Mouse (Mus musculus): ENCODE measurements at regions not wholly inside any gene's neighbourhood (a gene's known extent, or its start where the extent isn't known, plus 50 kb on each side); places are given as distances from the start of the nearest gene placed in this dataset.

DNA sequence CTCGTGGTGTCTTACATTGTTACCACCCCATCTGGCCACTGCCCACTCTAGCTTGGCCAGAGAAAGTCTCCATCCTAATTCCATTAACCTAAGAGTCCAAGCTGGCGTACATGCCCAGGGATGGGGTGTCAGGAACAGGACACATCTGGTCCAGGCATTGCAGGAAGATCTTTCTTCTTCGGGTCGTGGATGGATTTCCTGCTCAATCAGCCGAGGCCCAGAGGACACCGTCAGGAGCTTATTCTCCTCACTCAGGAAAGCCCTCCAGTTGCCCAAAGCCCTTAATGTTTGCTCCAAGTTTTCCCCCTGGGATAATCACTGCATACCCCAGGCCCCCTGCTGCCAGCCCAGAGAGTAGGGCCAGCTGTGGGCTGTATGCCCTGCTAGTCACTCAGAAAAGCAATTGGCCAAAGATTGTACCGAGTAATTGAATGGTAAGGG lies 172.2 kb upstream of the Zfp703 start:
- DNase-seq (ENCODE audit: low spot score in 2 of 2), result no peak

DNA sequence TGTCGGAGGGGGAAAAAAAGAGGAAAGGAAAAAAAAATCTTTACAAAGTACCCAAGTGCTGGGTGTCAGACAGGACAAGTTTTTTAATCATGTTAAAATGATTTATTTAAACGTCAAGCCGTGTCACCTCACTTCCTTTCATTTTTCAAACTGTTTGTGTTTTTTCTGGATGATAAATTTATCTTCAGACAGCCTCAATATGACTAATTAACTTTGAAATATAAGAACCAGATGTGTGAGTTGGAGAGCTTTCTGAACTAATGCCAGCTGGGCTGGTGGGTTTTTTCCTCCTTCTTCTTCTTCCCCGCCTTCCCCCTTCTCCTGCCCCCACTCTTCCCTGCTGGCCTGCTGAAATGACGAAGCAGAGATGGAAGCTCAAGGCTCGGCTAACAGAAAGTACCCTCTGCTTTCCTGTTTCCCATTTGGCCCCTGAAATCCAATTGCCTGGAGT lies 171.7 kb upstream of the Zfp703 start:
- DNase-seq (ENCODE audit: low spot score in 2 of 2), result no peak

GRCm38 (mm10) chr8:26808111-26808651 lies 168.9 kb upstream of the Zfp703 start:
- no peak for DNase-seq (ENCODE audit: low spot score in 2 of 2)

DNA sequence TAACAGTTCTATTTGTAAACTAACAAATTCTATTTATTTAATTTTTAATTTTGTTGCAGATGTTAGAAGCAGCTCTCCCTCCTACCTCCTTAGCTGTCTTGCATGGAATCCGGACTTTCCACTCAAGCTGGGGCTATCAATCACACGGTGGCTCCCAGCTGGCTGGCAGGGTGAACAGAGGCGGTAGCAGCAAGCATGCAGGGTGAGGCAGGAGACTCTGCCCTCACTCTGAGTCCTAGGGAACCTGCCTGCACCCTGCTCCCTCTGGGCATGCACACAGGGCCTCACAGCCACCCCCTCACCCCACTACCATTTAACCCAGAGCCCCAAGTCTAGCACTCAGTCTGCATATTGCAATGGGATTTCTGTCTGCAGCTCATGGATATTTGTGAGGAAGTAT lies 168.4 kb upstream of the Zfp703 start:
- DNase-seq (ENCODE audit: low spot score in 2 of 2), result no peak

DNA sequence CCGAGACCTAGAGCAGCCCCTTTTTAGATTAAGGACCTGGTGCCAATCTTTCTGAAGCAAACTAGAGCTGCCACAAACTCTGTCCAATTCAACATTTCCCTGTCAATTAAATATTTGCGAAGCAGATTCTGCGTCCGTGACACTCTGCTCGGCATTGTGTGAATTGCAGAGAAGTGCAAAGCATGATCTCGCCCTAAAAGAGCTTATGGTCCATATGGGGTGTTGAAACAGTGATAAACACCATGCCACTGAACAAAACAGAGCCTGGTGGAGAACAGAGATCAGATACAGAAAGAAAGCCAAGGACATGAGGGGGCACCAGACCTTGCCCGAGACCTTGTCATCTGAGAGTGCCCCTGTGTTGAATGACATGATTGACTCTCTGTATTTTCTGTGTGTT lies 167.2 kb upstream of the Zfp703 start:
- no peak for DNase-seq (ENCODE audit: low spot score in 2 of 2)

DNA sequence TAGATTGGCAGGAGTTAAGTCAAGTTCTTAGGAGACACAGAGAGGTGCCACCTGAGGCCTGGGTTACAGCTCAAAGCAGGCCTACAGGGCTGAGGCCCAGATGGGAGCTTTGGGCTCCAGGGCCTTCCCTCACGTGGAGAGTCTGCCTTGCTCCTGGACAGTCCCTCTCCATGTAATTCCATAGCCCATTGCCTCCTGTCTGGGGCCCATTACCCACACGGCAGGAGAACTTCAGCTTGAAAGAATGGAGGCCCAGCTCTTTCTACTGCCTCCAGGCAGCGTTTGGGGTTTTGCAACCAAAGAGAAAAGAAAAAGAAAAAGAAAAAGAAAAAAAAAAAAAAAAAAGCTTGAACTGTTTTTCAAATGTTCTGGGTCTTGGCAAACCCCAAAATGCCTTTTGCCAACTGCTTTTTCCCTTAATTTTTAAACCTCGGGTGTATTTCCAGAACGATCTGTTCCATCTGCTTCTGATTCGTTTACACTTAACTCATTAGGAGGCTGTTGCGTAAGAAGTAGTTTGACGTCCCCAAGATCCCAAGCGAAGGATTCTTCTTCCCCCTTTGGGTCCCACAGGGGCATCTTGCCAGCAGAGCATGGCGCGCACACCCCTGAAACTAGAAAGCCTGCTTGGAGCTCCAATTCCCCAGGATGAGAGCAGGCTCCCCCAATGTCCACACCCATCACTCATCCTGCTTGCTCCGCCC lies 165.4 kb upstream of the Zfp703 start:
- no peak for DNase-seq (ENCODE audit: low spot score in 2 of 2)

DNA sequence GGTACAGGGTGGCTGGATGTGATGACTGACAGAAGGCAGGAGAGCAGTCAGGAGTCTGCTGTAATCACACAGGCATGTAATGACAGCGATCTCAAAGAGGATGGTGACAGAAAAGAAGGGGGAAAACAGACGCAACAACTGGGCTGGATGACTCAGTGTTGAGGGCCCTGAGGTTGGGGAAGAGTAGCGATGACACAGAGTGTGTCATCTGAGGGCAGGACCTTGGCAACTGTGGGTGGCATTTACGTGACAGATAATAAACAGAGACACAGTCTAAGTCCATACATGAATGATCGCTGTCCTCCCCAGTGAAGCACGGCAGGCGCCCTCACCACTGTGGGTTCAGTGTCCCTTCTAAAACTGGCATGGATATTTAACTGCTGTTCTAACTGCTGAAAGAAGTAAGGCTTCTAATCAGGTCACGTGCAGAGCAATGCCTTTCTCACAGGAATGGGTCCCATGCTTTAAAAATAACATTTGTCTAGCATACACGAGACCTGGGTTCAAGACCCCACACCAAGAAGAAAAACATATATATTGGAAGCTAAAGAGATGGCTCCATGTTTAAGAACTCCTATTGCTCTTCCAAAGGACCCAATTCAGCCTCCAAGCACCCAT lies 163.8 kb upstream of the Zfp703 start:
- DNase-seq (ENCODE audit: low spot score in 2 of 2), result no peak

DNA sequence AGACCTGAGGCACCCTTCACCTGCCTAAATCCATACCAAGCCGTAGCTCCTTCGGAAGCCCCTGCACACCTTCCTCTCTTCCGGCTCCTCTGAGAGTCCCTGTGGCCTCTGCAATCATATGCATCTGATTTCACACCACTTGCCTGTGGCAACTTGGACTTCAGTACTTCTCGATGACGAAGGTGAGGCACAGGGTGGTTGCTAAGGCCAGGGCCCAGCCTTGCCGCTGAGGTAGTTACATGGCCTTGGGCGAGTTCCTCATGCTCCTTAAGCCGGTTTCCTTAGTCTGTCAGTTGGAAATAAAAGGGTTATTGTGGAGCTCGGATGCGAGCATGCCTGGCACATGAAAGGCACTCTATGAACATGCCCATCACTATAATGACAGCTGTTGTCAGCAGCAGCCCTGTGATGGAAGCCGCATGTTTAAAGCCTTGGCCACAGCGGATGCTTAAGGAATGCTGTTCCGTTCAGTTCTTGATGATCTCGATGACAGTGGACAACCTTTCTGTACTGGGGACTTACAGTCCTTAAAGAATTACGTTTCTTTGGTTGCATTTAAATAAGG lies 162.0 kb upstream of the Zfp703 start:
- DNase-seq (ENCODE audit: low spot score in 2 of 2), result no peak

- peak in 1 of 2 experiments; percentile 79 for DNase-seq (ENCODE audit: low spot score in 2 of 2)
Observed at GRCm38 (mm10) chr8:26816977-26817376, 160.1 kb upstream of the Zfp703 start.

DNA sequence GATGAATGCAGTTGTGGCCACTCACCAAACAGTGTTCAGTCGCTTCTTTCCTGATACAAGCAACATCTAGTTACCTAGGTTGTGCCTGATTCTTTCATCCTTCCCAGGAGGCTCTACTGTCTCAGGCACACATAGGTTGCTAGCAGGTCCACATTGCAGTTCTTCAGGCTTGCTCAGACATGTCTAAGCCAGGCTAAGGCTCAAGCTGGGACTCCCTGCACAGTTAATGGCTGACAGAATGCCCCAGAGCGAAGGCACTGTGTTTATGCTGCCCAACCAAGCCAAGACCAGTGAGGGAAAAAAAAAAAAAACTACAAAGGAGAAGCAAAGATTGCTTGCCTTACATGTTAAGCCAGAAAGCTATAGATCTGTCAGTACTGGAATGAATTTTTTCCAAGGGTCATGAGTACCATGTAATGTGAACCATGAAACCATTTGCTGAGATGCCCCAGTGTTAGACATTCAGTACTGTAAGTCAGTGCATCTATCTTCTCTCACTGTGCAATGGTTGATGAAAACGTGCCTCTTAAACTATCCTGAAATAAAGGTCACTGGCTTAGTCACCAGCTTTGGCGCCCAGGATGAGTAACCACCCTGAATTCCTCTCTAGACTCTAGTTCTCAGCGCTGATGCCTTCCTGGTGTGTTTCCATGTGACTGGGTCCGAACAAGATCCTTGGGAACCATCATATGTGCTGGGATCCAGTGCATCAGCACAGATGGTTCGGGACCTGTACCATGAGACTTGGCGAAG lies 152.8 kb upstream of the Zfp703 start:
- no peak for DNase-seq (ENCODE audit: low spot score in 2 of 2)

DNA sequence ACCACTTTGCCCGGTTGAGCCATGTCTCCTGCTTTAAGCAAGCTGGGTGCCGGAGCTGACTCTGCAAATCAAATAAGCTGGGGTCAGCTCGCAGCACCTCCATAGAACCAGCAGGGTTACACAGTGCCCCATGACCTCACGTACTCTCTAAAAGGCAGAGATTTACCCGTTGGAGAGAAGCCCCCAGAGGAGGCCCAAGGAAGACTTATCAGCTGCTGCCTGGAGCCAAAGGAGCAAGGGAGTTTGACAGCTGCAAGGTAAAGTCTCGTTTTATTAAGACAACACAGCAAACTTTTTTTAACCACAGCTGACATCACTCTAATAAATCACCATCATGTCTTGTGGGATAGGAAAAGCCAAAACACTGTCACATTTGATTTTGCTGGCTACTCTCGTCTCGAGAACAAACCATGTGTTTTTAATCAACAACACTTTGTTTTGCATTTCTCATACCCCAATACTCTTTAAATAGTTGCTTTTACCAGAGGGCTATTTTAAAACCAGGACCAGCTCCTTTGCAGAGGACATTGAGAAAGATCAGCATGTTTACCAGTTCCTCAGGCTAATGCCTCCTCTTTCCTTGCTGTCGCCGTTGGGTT lies 148.7 kb upstream of the Zfp703 start:
- no peak for DNase-seq (ENCODE audit: low spot score in 2 of 2)

GRCm38 (mm10) chr8:26829313-26829712 lies 147.8 kb upstream of the Zfp703 start:
- no peak for DNase-seq (ENCODE audit: low spot score in 2 of 2)

DNA sequence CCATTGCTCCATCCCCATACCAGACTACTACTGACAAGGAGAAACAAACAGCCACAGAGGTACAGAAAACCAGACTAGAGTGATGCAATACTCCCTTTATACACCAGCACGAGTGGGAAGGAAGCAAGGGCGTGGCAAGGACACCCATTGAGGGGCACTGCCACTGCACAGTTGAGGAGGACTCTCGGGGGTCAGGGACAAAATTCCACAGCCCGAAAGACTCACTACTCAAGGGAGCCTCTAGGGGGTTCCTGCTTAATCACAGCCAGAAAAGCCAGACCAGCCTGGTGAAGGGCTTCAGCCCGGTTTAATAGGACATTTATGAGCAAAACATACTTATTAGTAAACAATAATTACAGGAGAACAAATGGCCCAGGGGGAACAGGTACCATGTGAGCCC lies 146.0 kb upstream of the Zfp703 start:
- no peak for DNase-seq (ENCODE audit: low spot score in 2 of 2)

DNA sequence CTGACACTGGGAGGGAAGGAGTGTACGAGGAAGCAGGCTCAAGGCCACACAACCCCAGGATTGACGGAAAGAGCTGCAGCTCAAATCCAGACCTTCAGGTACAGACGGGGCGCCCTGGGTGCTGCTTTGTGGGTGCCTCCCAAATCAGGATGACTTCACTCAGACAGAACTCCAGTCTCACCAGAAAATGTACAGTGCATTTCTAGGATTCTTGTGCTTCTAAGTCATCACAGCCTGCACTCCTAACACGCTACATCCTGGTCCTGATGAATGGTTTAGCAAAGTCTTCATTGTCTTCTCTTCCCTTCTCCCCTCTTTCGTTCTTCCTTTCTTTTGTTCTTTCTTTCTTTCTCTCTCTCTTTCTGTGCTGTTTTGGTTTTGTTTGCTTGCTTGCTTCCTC lies 145.3 kb upstream of the Zfp703 start:
- no peak for DNase-seq (ENCODE audit: low spot score in 2 of 2)

GRCm38 (mm10) chr8:26832546-26832945 lies 144.6 kb upstream of the Zfp703 start:
- no peak for DNase-seq (ENCODE audit: low spot score in 2 of 2)

DNA sequence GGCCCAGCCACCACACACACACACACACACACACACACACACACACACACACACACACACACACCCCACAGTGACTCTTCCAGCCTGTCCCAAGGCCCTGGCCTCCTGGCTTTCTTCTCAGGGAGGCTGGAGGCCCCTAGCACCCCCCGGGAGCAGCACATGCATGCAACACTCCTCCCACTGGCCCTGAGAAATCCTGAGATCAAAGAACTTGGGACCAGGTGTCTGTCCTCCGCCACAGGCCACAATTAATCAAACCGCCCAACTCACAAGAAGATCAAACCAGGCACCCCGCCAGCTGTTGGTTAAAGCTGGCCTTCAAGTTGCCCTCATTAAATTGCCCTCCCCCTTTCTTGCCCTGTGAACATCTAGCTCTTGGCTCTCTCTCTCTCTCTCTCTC lies 143.8 kb upstream of the Zfp703 start:
- no peak for DNase-seq (ENCODE audit: low spot score in 2 of 2)

DNA sequence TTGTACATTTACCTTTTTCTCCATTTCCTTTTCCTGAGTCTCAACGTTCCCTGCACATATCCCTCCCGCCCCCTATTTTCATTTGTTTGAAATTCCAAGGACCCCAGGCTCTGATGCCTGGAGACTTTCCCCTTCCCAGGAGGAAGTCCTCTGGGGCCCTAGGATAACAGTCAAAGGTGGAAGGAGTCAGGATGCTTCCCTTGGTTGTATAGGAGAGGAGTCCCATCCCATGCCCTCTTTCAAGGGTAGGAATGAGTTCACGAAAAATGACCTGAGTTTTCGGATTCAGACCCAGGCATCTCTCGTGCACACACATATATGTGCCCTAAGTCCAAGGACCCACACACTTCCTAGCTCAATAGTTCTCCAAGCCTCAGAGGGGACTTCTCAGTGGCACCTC lies 143.3 kb upstream of the Zfp703 start:
- no peak for DNase-seq (ENCODE audit: low spot score in 2 of 2)

DNA sequence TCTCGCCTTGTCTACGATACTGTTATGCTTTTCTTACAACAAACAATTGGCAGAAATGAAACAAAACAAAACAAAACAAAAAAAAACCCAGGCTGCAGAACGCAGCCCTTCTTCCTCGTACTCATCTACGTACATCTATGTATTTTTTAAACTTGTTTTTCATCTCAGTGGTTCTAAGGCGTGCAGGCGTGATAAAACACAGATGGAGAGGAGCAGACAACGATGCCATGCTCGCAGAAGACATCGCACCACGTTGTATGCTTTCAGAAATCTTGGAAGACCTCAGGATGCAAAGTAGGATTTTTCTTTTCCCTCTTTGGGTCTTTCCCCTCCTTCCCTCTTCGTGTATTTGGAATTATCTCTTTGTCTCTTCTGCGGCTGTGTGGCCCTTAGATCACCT lies 142.5 kb upstream of the Zfp703 start:
- no peak for DNase-seq (ENCODE audit: low spot score in 2 of 2)

DNA sequence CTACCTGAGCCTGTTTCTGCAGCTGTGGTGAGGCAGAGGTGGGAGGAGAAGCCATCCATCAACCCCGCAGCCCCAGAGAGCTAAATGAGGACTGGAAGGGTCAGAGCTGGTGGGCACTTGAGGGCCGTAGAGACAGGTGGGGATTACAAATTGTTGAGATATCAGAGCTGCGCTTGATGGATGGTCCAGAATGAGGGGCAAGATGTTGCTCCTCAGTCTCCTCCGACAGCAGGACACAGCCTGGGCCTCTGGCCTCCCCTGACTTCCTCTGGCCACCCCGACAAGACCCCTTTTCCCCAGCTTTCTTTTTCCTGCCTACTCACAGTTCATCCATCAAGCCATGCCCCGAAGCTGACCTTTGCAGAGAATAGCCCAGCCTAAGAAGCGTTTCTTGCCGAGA lies 142.0 kb upstream of the Zfp703 start:
- DNase-seq (ENCODE audit: low spot score in 2 of 2), result no peak

GRCm38 (mm10) chr8:26835616-26836015 lies 141.5 kb upstream of the Zfp703 start:
- DNase-seq (ENCODE audit: low spot score in 2 of 2), result no peak

DNA sequence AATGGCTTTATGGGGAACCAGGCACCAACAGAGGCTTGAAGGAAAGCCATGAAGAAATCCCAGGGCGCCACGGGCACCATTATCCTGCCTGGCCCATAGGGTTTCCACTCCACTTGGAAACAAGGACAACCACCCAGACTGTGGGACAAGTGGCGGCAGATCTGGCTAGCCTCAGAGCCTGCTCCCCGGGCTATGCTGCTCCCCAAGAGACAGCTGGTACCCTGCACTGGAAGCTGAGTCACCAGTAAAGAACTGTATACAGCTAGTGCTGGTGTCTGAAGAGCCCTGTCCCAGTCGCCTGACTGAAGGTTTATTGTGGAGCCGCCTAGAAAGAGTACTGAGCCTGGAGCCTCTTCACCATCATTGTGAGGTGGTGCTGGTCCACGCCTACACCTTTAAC lies 140.6 kb upstream of the Zfp703 start:
- no peak for DNase-seq (ENCODE audit: low spot score in 2 of 2)

GRCm38 (mm10) chr8:26840286-26840685 lies 136.8 kb upstream of the Zfp703 start:
- no peak for DNase-seq (ENCODE audit: low spot score in 2 of 2)
